Comparison of ENCODE assay signal across 17 mouse cellular contexts in genomic region chr10:69829236-69829635, GRCm38 (mm10).
A peak's percentile ranks its signal among the peaks of the same experiment; 100 is the strongest.
DNase-seq lines count a peak whose midpoint lies in the region; TF ChIP-seq lines count a peak whose summit lies in the region.
"Had no signal": no experiment of that assay in that cellular context is flagged by ENCODE, and none has a peak within 500 bp of the region (broad histone marks: within the 10 kb centered on the region; RNA-seq: fewer than 3 reads in every experiment).

No protein-coding gene starts in this region.

- no peak for TF ChIP-seq CTCF in heart, adult 2 months (IDR thresholded peaks at IDR 0.05)

- H3K9ac ChIP-seq in heart, adult 2 months (ENCODE audit: low read depth, low read length): no peak overlapping the region
- H3K9ac ChIP-seq: forebrain, embryonic 13.5 days; limb, embryonic 15.5 days; liver, postnatal 0 days; neural tube, embryonic 12.5 days had no signal

- H3K36me3 ChIP-seq in heart, adult 2 months (ENCODE audit: control insufficient read depth, insufficient read depth, low read length): no peaks in the 10 kb centered on the region

- no peaks in the 10 kb centered on the region for H3K79me2 ChIP-seq in heart, adult 2 months (replicated peaks; ENCODE audit: control insufficient read depth, insufficient read depth, low read length)

- H3K4me1 ChIP-seq in heart, adult 2 months (ENCODE audit: control insufficient read depth, insufficient read depth, low read length): peaks cover 6% of the 10 kb centered on the region
- H3K4me1 ChIP-seq: forebrain, embryonic 13.5 days; limb, embryonic 15.5 days had no signal

- no peak overlapping the region for H3K4me3 ChIP-seq in heart, adult 2 months
- H3K4me3 ChIP-seq: forebrain, embryonic 13.5 days; layer of hippocampus, adult 2 months; limb, embryonic 15.5 days; neural tube, embryonic 12.5 days had no signal

- H3K27ac ChIP-seq in heart, adult 2 months: peak overlapping the region; percentile 29; the same call in 1 of the 2 replicates
- H3K27ac ChIP-seq: forebrain, embryonic 13.5 days; layer of hippocampus, adult 2 months; limb, embryonic 15.5 days; neural tube, embryonic 12.5 days had no signal

- intact Hi-C loops in heart, adult 2 months (cut with DNase I): no loop called here
- intact Hi-C loops in heart, postnatal 25 days (cut with DNase I): no loop called here

- 75% methylated on average over 3 of the region's 3 CpGs for WGBS in heart, adult 2 months

- DNase-seq in heart, adult 2 months: peak in 1 of 2 experiments; percentile 18
- DNase-seq in heart, postnatal 25 days (ENCODE audit: low spot score): no peak
- DNase-seq in kidney, adult 8-10 months: peak; percentile 9 to 55
- no peak for DNase-seq in kidney, postnatal 4 days
- peak; percentile 48 to 57 for DNase-seq in lung, adult 18-20 months
- DNase-seq in thymus, postnatal 36 days: no peak
- no peak for DNase-seq in layer of hippocampus, adult 8-10 months (ENCODE audit: low spot score in 2 of 2)
- DNase-seq in left cerebral cortex, adult 18-20 months (ENCODE audit: low spot score in 2 of 2): no peak
- DNase-seq: cerebellum, adult 9-10 months; right cerebral cortex, postnatal 25 days; thymus, postnatal 4 days had no signal

- H3K27me3 ChIP-seq in heart, adult 2 months (ENCODE audit: control insufficient read depth, insufficient read depth, low read length): no peaks in the 10 kb centered on the region
- H3K27me3 ChIP-seq: forebrain, embryonic 13.5 days; limb, embryonic 15.5 days; neural tube, embryonic 12.5 days; Patski had no signal

- TF ChIP-seq POLR2A in heart, adult 2 months (IDR thresholded peaks at IDR 0.05; ENCODE audit: insufficient read depth, low read depth, low read length): no peak

- no peak for TF ChIP-seq EP300 in heart, adult 2 months (IDR thresholded peaks at IDR 0.05; ENCODE audit: insufficient read depth, low read depth, low read length)

Comparison
In these comparisons a context has a peak if more than half of its experiments do, and no peak if none do; other contexts are left out.
1. DNase-seq: peak in kidney, adult 8-10 months (2 of 2) and lung, adult 18-20 months (2 of 2); none in heart, postnatal 25 days (single experiment), kidney, postnatal 4 days (0 of 2), thymus, postnatal 36 days (0 of 2), layer of hippocampus, adult 8-10 months (0 of 2) and left cerebral cortex, adult 18-20 months (0 of 2).